Mouse (Mus musculus) testis, postnatal 10 days (tissue): ENCODE measurements around the gene Bod1l.
A peak's percentile ranks its signal among the peaks of the same experiment; 100 is the strongest.

Experiments
- DNase-seq: peaks from one replicate; pipeline ENCODE4 v3.0.0; 2021; ENCODE audit warnings: low spot score

Bod1l gene

GRCm38 (mm10) chr5:41801622-41802021 is 42.5 kb downstream of the Bod1l start:
- DNase-seq: no peak

DNA sequence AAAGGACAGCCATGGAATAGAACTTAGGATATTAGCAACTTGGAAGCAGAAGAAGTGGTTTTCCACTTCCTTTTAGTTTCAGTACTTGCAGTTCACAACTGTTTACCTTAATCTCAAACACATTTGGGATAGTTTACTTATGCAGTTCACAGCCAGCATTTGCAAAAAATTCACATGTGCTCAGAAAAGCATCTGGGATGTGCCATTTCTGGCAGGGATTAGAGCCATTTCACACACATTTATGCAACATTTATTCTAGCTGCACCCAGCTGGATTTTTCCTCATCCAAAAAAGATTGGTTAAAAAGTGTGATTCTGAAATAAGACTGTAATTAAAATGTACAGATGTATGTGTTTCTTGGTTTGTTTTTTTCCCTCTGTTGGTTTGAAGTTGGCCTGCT is 49.7 kb downstream of the Bod1l start:
- no peak for DNase-seq

DNA sequence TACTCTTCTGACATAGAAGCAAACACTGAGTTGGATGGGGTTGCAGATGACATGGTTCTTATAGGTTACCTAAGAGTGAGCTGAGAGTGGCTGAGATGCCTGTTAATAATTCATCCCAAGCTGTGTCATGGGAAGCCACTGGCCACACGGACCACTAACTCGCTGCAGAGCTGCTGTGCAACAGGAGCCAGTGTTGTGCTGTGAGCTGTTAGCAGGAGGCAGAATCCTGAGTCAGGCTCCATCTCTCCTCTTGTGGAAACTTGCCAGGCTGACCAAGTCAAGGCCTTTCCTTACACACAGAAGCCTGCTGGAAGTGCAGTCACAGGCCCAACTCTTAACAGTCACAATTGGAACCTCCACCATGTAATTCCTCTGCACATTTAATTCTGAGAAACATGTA is 53.6 kb downstream of the Bod1l start:
- no peak for DNase-seq

DNA sequence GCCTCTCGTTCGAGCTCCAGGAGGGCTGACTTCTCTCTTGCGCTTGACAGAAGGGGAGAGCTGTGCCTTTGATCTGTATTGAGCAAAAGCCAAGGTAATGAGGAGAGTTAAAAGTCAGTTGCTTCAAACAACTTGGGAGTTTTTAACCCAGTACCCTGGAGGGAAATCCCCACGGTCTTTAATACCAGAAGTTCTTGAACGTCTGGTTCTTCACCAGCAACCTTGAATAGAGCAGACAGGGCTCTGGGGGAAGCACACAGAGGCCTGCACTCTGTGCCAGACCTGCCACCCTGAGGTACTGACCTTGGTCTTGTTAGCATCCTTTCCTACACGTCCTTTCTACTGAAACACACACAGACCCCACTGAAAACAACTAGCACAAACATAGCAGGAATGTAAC is 55.2 kb downstream of the Bod1l start:
- no peak for DNase-seq

DNA sequence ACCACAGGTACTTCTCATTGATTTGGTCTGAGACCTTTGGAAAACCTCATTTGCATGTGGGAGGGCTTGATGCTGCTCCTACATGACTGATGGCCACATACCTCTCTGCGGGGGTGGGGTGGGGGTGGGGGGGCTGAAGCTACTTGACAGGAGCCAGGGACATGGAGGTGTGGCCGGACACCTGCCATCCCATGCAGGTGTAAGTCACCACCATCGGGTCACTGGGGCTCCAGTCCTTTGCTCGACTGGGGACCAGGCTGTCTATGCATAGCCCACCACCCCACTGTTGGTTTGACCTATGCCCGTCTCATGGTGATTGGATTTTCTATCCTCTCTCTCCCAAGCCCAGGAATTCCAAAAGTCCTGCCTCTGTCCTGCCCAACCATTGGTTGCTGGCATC is 62.2 kb downstream of the Bod1l start:
- no peak for DNase-seq

DNA sequence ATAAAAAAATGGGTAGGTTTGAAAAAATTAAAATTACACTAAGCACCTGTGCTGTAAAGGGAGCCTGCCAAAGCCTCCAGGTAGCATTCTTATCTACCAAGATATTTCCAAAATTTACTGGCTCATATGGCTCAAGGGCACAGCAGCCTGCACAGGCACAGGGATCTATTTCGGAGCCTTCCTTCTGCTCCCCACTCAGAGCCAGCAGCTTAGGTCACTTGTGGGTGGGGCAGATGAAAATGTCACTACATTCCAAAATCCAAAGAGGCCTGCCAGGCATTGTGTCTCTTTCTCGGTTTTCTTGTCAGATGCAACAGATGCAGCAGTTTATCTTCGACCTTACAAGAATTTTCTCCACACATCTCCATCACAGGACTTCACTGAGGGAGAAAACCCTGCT is 64.1 kb downstream of the Bod1l start:
- DNase-seq: no peak

DNA sequence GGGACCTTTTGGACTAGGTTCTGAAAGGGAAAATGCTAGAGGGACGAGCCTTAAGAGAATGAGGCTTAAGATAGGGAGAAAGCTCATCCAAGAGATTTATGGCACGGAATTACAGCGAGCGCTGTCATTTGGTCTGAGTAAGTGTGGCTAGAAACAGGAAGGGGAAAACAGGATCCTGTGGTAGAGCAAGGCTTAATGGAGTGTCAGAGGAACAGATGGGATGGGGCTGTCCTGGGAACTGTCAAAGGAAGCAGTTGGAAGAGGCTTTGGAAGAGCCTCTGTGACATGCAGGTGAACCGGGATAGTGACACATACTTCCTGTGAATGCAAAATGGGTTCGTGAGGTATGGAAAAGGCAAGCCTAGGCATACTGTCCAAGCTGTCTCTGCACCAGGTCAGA is 68.4 kb downstream of the Bod1l start:
- DNase-seq: no peak

- DNase-seq: no peak
These were observed 68.8 kb downstream of the Bod1l start for GRCm38 (mm10) chr5:41775273-41775672.

GRCm38 (mm10) chr5:41768382-41769040 is 75.6 kb downstream of the Bod1l start:
- DNase-seq: peak; percentile 95

GRCm38 (mm10) chr5:41767296-41768200 is 76.6 kb downstream of the Bod1l start:
- no peak for DNase-seq

- no peak for DNase-seq
These were observed 77.6 kb downstream of the Bod1l start for GRCm38 (mm10) chr5:41766406-41767010.

DNA sequence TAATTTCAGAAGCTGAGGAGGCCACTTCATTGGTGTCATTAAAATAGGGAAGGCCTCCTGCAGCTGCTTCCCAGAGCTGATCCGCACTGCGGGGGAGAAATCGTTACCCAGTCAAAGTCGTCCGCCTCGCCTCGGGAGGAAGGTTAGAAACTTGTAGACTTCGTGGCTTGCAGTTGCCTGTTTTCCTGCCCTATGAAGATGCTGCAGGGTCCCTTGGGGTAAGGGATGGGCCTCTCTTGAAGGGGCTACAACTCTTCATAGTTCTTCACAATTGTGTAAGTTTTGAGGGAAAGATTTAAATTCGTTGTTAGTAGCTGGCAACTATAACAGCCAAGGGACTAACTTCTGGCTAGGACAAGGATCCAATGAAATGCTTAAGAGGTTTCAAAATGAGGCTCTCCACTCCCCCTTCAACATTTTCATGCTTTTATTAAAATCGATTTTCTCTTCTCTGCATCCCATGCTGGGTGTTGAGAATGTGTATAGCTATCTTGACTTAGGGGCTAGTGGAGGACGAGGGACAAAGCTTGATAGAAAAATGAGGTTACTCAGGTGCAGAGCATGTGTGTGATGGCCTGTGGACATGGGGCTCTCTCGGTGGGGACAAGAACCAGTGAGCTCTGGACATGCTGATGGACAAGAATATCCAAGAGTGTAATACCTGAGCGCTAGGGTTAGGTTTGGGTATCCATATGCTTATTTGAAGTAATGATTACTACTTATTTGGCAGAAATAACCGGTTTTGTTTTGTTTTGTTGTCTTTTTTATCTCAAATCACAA is 78.3 kb downstream of the Bod1l start:
- DNase-seq: no peak

- peak; percentile 42 for DNase-seq
These were observed 80.1 kb downstream of the Bod1l start, which contains the start of gene Nkx3-2 for GRCm38 (mm10) chr5:41763731-41764721. Gene Nkx3-2 (minus strand): TSS chr5:41764501.

DNA sequence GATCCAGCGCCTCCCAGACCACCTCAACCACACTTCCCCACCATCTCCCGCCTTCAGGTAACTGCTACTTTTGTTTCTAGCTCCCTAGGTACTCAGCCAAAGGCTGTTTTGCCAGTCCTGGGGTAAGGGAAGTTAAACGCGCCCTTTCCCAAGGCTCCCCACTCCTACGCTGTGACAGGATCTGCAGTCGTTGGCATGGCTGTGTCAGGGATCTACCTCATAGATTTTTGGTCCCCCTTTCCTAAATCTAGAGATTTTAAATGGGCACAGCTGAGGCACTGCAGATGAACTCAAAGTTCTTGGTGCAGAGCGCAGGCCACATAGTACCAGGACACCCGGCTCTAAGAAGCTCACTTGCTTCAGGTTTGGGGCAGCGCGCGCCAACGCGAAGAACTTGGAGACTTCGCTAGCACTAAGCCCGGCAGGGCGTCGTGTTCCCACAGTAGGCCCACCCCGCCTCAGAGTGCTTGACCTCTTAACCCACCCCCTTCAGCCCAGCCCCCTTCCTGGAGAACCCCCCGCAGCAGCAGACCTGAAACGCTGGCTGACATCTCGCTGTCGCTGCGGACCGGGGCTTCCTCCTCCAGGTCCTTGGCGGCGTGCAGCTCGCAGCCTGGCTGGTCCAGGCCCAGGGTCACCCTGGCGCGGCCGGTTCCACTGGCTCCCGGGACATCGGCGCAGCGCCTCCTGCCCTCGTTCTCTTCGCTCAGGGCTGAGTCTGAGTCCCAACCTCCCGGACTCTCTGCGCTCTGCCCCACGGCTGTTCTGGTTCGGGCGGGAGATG is 81.0 kb downstream of the Bod1l start:
- DNase-seq: peak; percentile 43

DNA sequence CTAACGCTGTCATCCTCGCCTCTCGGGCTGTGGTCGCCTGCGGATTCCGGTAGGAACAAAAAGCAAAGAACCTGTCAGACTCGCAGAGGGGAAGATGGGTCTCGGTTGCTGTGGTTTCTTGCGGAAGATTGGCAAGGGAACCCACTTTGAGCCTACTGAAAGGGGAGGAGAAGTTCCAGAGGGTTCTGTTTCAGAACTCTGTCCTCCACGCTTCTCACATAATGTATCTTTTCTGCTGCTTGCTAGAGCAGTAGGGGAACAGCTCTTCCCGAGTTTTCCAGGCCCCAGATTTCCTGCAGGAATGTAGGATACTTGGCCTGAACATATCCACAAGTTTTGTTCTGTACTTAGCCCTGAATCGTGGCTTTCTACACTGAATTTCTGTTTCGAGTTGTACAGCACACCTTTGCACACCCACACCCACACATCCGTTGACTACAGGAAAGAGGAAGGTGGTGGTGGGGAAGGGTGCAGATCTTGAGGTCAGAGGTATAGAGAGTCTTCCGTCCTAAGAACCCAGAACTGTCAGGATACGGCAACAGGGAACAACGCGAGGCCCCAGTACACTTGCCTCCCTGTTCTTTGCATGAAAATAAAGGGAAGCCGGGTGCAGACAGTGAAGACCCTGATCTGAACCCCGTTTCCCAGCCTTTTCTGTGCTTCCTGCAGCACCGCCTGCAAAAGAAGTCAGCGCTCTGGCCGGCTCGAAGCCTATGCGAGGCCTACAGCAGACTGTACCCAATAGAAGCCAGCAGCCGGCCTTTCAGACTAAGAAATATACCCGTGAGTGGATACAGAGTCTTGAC is 81.8 kb downstream of the Bod1l start:
- DNase-seq: no peak

GRCm38 (mm10) chr5:41761509-41762140 is 82.5 kb downstream of the Bod1l start:
- DNase-seq: no peak

GRCm38 (mm10) chr5:41760831-41761508 is 83.1 kb downstream of the Bod1l start:
- DNase-seq: no peak

DNA sequence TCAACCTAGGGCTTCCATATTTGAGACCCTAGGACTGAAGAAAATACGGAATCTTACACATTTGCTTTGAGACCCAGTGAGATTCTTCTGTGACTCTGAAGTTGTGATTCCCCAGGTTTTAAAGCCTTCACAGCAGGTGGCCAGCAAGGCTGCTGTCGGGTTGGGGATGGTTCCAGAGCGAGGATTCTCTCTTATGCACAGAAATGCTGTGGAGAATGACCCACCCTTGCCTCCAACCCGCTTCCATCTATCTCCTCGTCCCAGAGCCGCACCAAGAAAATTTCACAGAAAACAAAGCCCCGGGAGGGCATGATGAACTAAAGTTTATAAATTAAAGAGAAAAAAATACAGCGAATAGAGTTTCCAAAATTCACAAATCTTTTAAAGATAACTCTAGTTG is 84.0 kb downstream of the Bod1l start:
- DNase-seq: no peak
